Mouse (Mus musculus) c-Kit-negative CD71-positive TER-119-positive erythroid progenitor cells, embryonic 14.5 days (primary cell): ENCODE data around the gene Npas1.
A peak's percentile ranks its signal among the peaks of the same experiment; 100 is the strongest.

Experiments
- DNase-seq: peaks from one replicate; pipeline ENCODE4 v3.0.0-alpha.2; 2013; ENCODE audit warnings: low read depth, low spot score

The Npas1 gene

GRCm38 (mm10) chr7:16471549-16471948 is 6.0 kb downstream of the Npas1 start:
- no peak for DNase-seq

GRCm38 (mm10) chr7:16468115-16468514 is 9.4 kb downstream of the Npas1 start:
- DNase-seq = no peak

GRCm38 (mm10) chr7:16466565-16466964 is 11.0 kb downstream of the Npas1 start:
- DNase-seq = peak; percentile 54

- DNase-seq = no peak
Observed at GRCm38 (mm10) chr7:16465568-16465967, 12.0 kb downstream of the Npas1 start.

GRCm38 (mm10) chr7:16465160-16465559 is 12.4 kb downstream of the Npas1 start:
- DNase-seq = peak; percentile 67

GRCm38 (mm10) chr7:16463214-16463613 is 14.3 kb downstream of the Npas1 start:
- DNase-seq = peak; percentile 39

- DNase-seq = no peak
Observed at GRCm38 (mm10) chr7:16461705-16462104, 15.8 kb downstream of the Npas1 start.

- no peak for DNase-seq
Observed at GRCm38 (mm10) chr7:16461151-16461550, 16.4 kb downstream of the Npas1 start.

- no peak for DNase-seq
Observed at GRCm38 (mm10) chr7:16460566-16460965, 17.0 kb downstream of the Npas1 start.

GRCm38 (mm10) chr7:16456289-16456688 is 21.2 kb downstream of the Npas1 start:
- no peak for DNase-seq

- DNase-seq = no peak
Observed at GRCm38 (mm10) chr7:16455016-16455415, 22.5 kb downstream of the Npas1 start.

- DNase-seq = peak; percentile 28
Observed at GRCm38 (mm10) chr7:16453118-16453711, 24.3 kb downstream of the Npas1 start.

GRCm38 (mm10) chr7:16452587-16453073 is 24.9 kb downstream of the Npas1 start, which contains the start of gene Tmem160:
Gene Tmem160 (plus strand): TSS chr7:16452779.
- peak; percentile 69 for DNase-seq

GRCm38 (mm10) chr7:16451656-16452055 is 25.9 kb downstream of the Npas1 start:
- no peak for DNase-seq

GRCm38 (mm10) chr7:16441241-16441640 is 36.3 kb downstream of the Npas1 start:
- peak; percentile 30 for DNase-seq

GRCm38 (mm10) chr7:16435088-16435487 is 42.4 kb downstream of the Npas1 start:
- no peak for DNase-seq

GRCm38 (mm10) chr7:16433352-16433971 is 44.1 kb downstream of the Npas1 start:
- no peak for DNase-seq

- DNase-seq = peak; percentile 64
Observed at GRCm38 (mm10) chr7:16426129-16426729, 51.3 kb downstream of the Npas1 start.

GRCm38 (mm10) chr7:16425721-16426120 is 51.8 kb downstream of the Npas1 start:
- DNase-seq = no peak

- no peak for DNase-seq
Observed at GRCm38 (mm10) chr7:16423731-16424130, 53.8 kb downstream of the Npas1 start.

- no peak for DNase-seq
Observed at GRCm38 (mm10) chr7:16422222-16422856, 55.2 kb downstream of the Npas1 start.

GRCm38 (mm10) chr7:16420493-16421118 is 56.9 kb downstream of the Npas1 start:
- DNase-seq = no peak
